Mouse (Mus musculus) stomach, embryonic 15.5 days (tissue): ENCODE measurements at regions not wholly inside any gene's neighbourhood (a gene's known extent, or its start where the extent isn't known, plus 50 kb on each side); places are given as distances from the start of the nearest gene placed in this dataset.

Experiments used
- ATAC-seq: fragments of 200-750 bp; cut with Nextera tagmentation; 2 replicates; pipeline ENCODE4 v1.8.0; 2017; ENCODE audit warnings: low read depth, moderate number of reproducible peaks, moderate TSS enrichment; ENCODE audit not compliant: insufficient read depth, low FRiP score
- H3K27ac ChIP-seq: fragments of 300-500 bp; sonication (generic); 2 replicates; pipeline ENCODE4 v1.5.1; 2015; ENCODE audit warnings: mild to moderate bottlenecking, inconsistent platforms
- H3K27me3 ChIP-seq: fragments of 300-500 bp; sonication (generic); replicated peaks from 2 replicates; pipeline ENCODE4 v1.6.1; 2015; ENCODE audit warnings: inconsistent platforms
- H3K36me3 ChIP-seq: fragments of 300-500 bp; sonication (generic); 2 replicates; pipeline ENCODE4 v1.6.1; 2015; ENCODE audit warnings: inconsistent platforms
- H3K4me1 ChIP-seq: fragments of 300-500 bp; sonication (generic); 2 replicates; pipeline ENCODE4 v1.6.1; 2015; ENCODE audit warnings: inconsistent platforms
- H3K4me2 ChIP-seq: fragments of 300-500 bp; sonication (generic); 2 replicates; pipeline ENCODE4 v1.6.1; 2015; ENCODE audit warnings: mild to moderate bottlenecking, inconsistent platforms
- H3K4me3 ChIP-seq: fragments of 300-500 bp; sonication (generic); replicated peaks from 2 replicates; pipeline ENCODE4 v1.5.1; 2015; ENCODE audit warnings: inconsistent platforms
- H3K9ac ChIP-seq: fragments of 300-500 bp; sonication (generic); 2 replicates; pipeline ENCODE4 v1.6.1; 2015; ENCODE audit warnings: inconsistent platforms
- H3K9me3 ChIP-seq: fragments of 300-500 bp; sonication (generic); 2 replicates; pipeline ENCODE4 v1.6.1; 2016; ENCODE audit warnings: inconsistent platforms
- WGBS: fragments of 180-500 bp; shearing (Covaris S2); methylation state at CpG from one replicate; pipeline ENCODE4 v1.1.7; 2015; 5-methylcytosine and 5-hydroxymethylcytosine counted together

GRCm38 (mm10) chr16:9408196-9408595 lies 578.3 kb downstream of the 1810013L24Rik start:
- Histone ChIP-seq H3K4me2 (no peak overlapping the region), H3K9me3 (no peaks in the 10 kb centered on the region), H3K27me3 (no peaks in the 10 kb centered on the region), H3K36me3 (no peaks in the 10 kb centered on the region), H3K9ac (no peak overlapping the region), H3K4me3 (no peak overlapping the region), H3K27ac (no peak overlapping the region), H3K4me1 (no peaks in the 10 kb centered on the region)
- ATAC-seq, result no peak
- 64% methylated on average over 1 of the region's 1 CpGs for WGBS

GRCm38 (mm10) chr16:9430509-9430908 lies 564.9 kb downstream of the Grin2a start:
- H3K4me1 ChIP-seq, result no peaks in the 10 kb centered on the region
- no peak for ATAC-seq
- H3K27me3 ChIP-seq, result no peaks in the 10 kb centered on the region
- H3K4me2 ChIP-seq, result no peak overlapping the region
- H3K9me3 ChIP-seq, result no peaks in the 10 kb centered on the region
- no peaks in the 10 kb centered on the region for H3K36me3 ChIP-seq
- no peak overlapping the region for H3K4me3 ChIP-seq
- H3K9ac ChIP-seq, result no peak overlapping the region
- H3K27ac ChIP-seq, result no peak overlapping the region

GRCm38 (mm10) chr16:9439300-9439856 lies 556.0 kb downstream of the Grin2a start:
- Histone ChIP-seq H3K27ac (no peak overlapping the region), H3K9ac (no peak overlapping the region), H3K36me3 (no peaks in the 10 kb centered on the region), H3K4me1 (no peaks in the 10 kb centered on the region), H3K27me3 (no peaks in the 10 kb centered on the region), H3K4me3 (no peak overlapping the region), H3K9me3 (no peaks in the 10 kb centered on the region), H3K4me2 (no peak overlapping the region)
- WGBS, result 49% methylated on average over 2 of the region's 2 CpGs
- ATAC-seq, result no peak

GRCm38 (mm10) chr16:9439891-9440290 lies 555.5 kb downstream of the Grin2a start:
- 85% methylated on average over 1 of the region's 1 CpGs for WGBS
- no peak overlapping the region for H3K9ac ChIP-seq

GRCm38 (mm10) chr16:9452058-9452457 lies 543.3 kb downstream of the Grin2a start:
- Histone ChIP-seq H3K36me3 (no peaks in the 10 kb centered on the region), H3K4me2 (no peak overlapping the region), H3K4me1 (no peaks in the 10 kb centered on the region), H3K27ac (no peak overlapping the region), H3K9ac (no peak overlapping the region), H3K27me3 (no peaks in the 10 kb centered on the region), H3K4me3 (no peak overlapping the region), H3K9me3 (no peaks in the 10 kb centered on the region)
- no peak for ATAC-seq
- WGBS, result 74% methylated on average over 4 of the region's 4 CpGs

More at GRCm38 (mm10) chr16:9439891-9440290, 555.5 kb downstream of the Grin2a start:
- no peaks in the 10 kb centered on the region for H3K27me3 ChIP-seq
- no peaks in the 10 kb centered on the region for H3K36me3 ChIP-seq
- no peaks in the 10 kb centered on the region for H3K4me1 ChIP-seq
- ATAC-seq, result no peak
- H3K9me3 ChIP-seq, result no peaks in the 10 kb centered on the region
- no peak overlapping the region for H3K27ac ChIP-seq
- H3K4me3 ChIP-seq, result no peak overlapping the region
- H3K4me2 ChIP-seq, result no peak overlapping the region

GRCm38 (mm10) chr16:9457574-9457973 lies 537.8 kb downstream of the Grin2a start:
- no peak overlapping the region for H3K4me3 ChIP-seq
- no peak for ATAC-seq
- WGBS, result 66% methylated on average over 6 of the region's 6 CpGs
- H3K27me3 ChIP-seq, result no peaks in the 10 kb centered on the region
- no peak overlapping the region for H3K27ac ChIP-seq
- no peaks in the 10 kb centered on the region for H3K4me1 ChIP-seq
- no peak overlapping the region for H3K9ac ChIP-seq
- H3K4me2 ChIP-seq, result no peak overlapping the region
- no peaks in the 10 kb centered on the region for H3K36me3 ChIP-seq
- no peaks in the 10 kb centered on the region for H3K9me3 ChIP-seq

GRCm38 (mm10) chr16:9462497-9462896 lies 532.9 kb downstream of the Grin2a start:
- no peaks in the 10 kb centered on the region for H3K36me3 ChIP-seq
- ATAC-seq, result no peak
- H3K4me2 ChIP-seq, result no peak overlapping the region
- no peak overlapping the region for H3K27ac ChIP-seq
- no peaks in the 10 kb centered on the region for H3K4me1 ChIP-seq
- 84% methylated on average over 3 of the region's 3 CpGs for WGBS
- H3K9me3 ChIP-seq, result no peaks in the 10 kb centered on the region
- H3K9ac ChIP-seq, result no peak overlapping the region
- H3K4me3 ChIP-seq, result no peak overlapping the region
- H3K27me3 ChIP-seq, result no peaks in the 10 kb centered on the region

- Histone ChIP-seq H3K9me3 (no peaks in the 10 kb centered on the region), H3K9ac (no peak overlapping the region), H3K27ac (no peak overlapping the region), H3K4me3 (no peak overlapping the region), H3K4me2 (no peak overlapping the region), H3K4me1 (no peaks in the 10 kb centered on the region), H3K27me3 (no peaks in the 10 kb centered on the region), H3K36me3 (no peaks in the 10 kb centered on the region)
- 57% methylated on average over 4 of the region's 4 CpGs for WGBS
- no peak for ATAC-seq
Observed at GRCm38 (mm10) chr16:9469394-9469793, 526.0 kb downstream of the Grin2a start.

GRCm38 (mm10) chr16:9485291-9485690 lies 510.1 kb downstream of the Grin2a start:
- Histone ChIP-seq H3K27me3 (no peaks in the 10 kb centered on the region), H3K27ac (no peak overlapping the region), H3K9me3 (no peaks in the 10 kb centered on the region), H3K4me2 (no peak overlapping the region), H3K4me3 (no peak overlapping the region), H3K9ac (no peak overlapping the region), H3K4me1 (no peaks in the 10 kb centered on the region), H3K36me3 (no peaks in the 10 kb centered on the region)
- ATAC-seq, result no peak
- 45% methylated on average over 1 of the region's 1 CpGs for WGBS

GRCm38 (mm10) chr16:9498301-9498700 lies 497.1 kb downstream of the Grin2a start:
- H3K9me3 ChIP-seq, result no peaks in the 10 kb centered on the region
- H3K27me3 ChIP-seq, result no peaks in the 10 kb centered on the region
- no peak overlapping the region for H3K4me3 ChIP-seq
- no peaks in the 10 kb centered on the region for H3K36me3 ChIP-seq
- no peak overlapping the region for H3K27ac ChIP-seq
- H3K4me1 ChIP-seq, result 0 out of 2 replicates have a peak, but pooled peaks cover 4% of the 10 kb centered on the region
- H3K4me2 ChIP-seq, result no peak overlapping the region
- no peak for ATAC-seq
- H3K9ac ChIP-seq, result no peak overlapping the region
- WGBS, result 48% methylated on average over 2 of the region's 2 CpGs

GRCm38 (mm10) chr16:9501713-9502112 lies 493.6 kb downstream of the Grin2a start:
- Histone ChIP-seq H3K4me1 (0 out of 2 replicates have a peak, but pooled peaks cover 4% of the 10 kb centered on the region), H3K9ac (no peak overlapping the region), H3K36me3 (no peaks in the 10 kb centered on the region), H3K4me3 (no peak overlapping the region), H3K4me2 (no peak overlapping the region), H3K9me3 (no peaks in the 10 kb centered on the region), H3K27ac (no peak overlapping the region), H3K27me3 (no peaks in the 10 kb centered on the region)
- WGBS, result 18% methylated on average over 4 of the region's 4 CpGs
- ATAC-seq, result peak; percentile 82

- no peak overlapping the region for H3K9ac ChIP-seq
- H3K4me1 ChIP-seq, result no peaks in the 10 kb centered on the region
- H3K4me3 ChIP-seq, result no peak overlapping the region
- no peak overlapping the region for H3K4me2 ChIP-seq
- H3K27ac ChIP-seq, result no peak overlapping the region
- H3K36me3 ChIP-seq, result no peaks in the 10 kb centered on the region
- WGBS, result 71% methylated on average over 1 of the region's 1 CpGs
- no peaks in the 10 kb centered on the region for H3K9me3 ChIP-seq
- no peak for ATAC-seq
- H3K27me3 ChIP-seq, result no peaks in the 10 kb centered on the region
Observed at GRCm38 (mm10) chr16:9509666-9510065, 485.7 kb downstream of the Grin2a start.

GRCm38 (mm10) chr16:9514538-9514937 lies 480.8 kb downstream of the Grin2a start:
- Histone ChIP-seq H3K36me3 (no peaks in the 10 kb centered on the region), H3K27me3 (no peaks in the 10 kb centered on the region), H3K9ac (no peak overlapping the region), H3K9me3 (no peaks in the 10 kb centered on the region), H3K4me1 (no peaks in the 10 kb centered on the region), H3K4me3 (no peak overlapping the region), H3K4me2 (no peak overlapping the region), H3K27ac (no peak overlapping the region)
- WGBS, result 59% methylated on average over 4 of the region's 4 CpGs
- ATAC-seq, result no peak
